Mouse (Mus musculus): ENCODE measurements around the gene Ptgdr2. TPM values are rescaled to one million over a fixed set of nuclear protein-coding genes. Genes with fewer than 3 reads are reported as not detected.

The Ptgdr2 gene
- polyA plus RNA-seq, 1 experiment from 2014 or later, result not detected

- no peak overlapping the region for H3K4me3 ChIP-seq (ENCODE audit: low read depth, low read length)
- H3K9me3 ChIP-seq (ENCODE audit: low read depth, low read length), result no peaks in the 10 kb centered on the region
- no peak overlapping the region for H3K4me2 ChIP-seq
- H3K9ac ChIP-seq, result no peak overlapping the region
- peak; percentile 80 for TF ChIP-seq CTCF (IDR thresholded peaks at IDR 0.05; ENCODE audit: low read depth)
- DNase-seq, result peak; percentile 91
- ATAC-seq (ENCODE audit: insufficient read depth), result peak; percentile 66
- no peaks in the 10 kb centered on the region for H3K4me1 ChIP-seq (ENCODE audit: insufficient read depth)
- H3K27me3 ChIP-seq (ENCODE audit: insufficient read depth, low read length), result no peaks in the 10 kb centered on the region
- no peaks in the 10 kb centered on the region for H3K36me3 ChIP-seq (ENCODE audit: insufficient read depth)
- no peak overlapping the region for H3K27ac ChIP-seq (ENCODE audit: low read depth)
- 19% methylated on average over 11 of the region's 11 CpGs for WGBS
Measured at GRCm38 (mm10) chr19:10959085-10959977, 22.4 kb downstream of the Ptgdr2 start.

- H3K4me1 ChIP-seq (ENCODE audit: insufficient read depth), result no peaks in the 10 kb centered on the region
- TF ChIP-seq CTCF (IDR thresholded peaks at IDR 0.05; ENCODE audit: low read depth), result no peak
- DNase-seq (no peak), ATAC-seq (ENCODE audit: insufficient read depth) (0 out of 2 replicates have a peak, but pooled peaks have one; percentile 28)
- no peak overlapping the region for H3K27ac ChIP-seq (ENCODE audit: low read depth)
- no peaks in the 10 kb centered on the region for H3K9me3 ChIP-seq (ENCODE audit: low read depth, low read length)
- no peaks in the 10 kb centered on the region for H3K36me3 ChIP-seq (ENCODE audit: insufficient read depth)
- H3K9ac ChIP-seq, result no peak overlapping the region
- H3K27me3 ChIP-seq (ENCODE audit: insufficient read depth, low read length), result no peaks in the 10 kb centered on the region
- no peak overlapping the region for H3K4me3 ChIP-seq (ENCODE audit: low read depth, low read length)
- 35% methylated on average over 12 of the region's 12 CpGs for whole genome bisulfite sequencing
- H3K4me2 ChIP-seq, result no peak overlapping the region
Measured at GRCm38 (mm10) chr19:10959978-10960346, 23.0 kb downstream of the Ptgdr2 start.

GRCm38 (mm10) chr19:10965721-10966120 lies 28.8 kb downstream of the Ptgdr2 start:
- Histone ChIP-seq H3K9me3 (ENCODE audit: low read depth, low read length) (no peaks in the 10 kb centered on the region), H3K9ac (no peak overlapping the region), H3K4me1 (ENCODE audit: insufficient read depth) (no peaks in the 10 kb centered on the region), H3K4me3 (ENCODE audit: low read depth, low read length) (no peak overlapping the region), H3K27me3 (ENCODE audit: insufficient read depth, low read length) (no peaks in the 10 kb centered on the region), H3K4me2 (no peak overlapping the region), H3K27ac (ENCODE audit: low read depth) (no peak overlapping the region), H3K36me3 (ENCODE audit: insufficient read depth) (no peaks in the 10 kb centered on the region)
- whole genome bisulfite sequencing, result 83% methylated on average over 7 of the region's 7 CpGs
- ATAC-seq (ENCODE audit: insufficient read depth) (no peak), DNase-seq (no peak)
- no peak for TF ChIP-seq CTCF (IDR thresholded peaks at IDR 0.05; ENCODE audit: low read depth)

- DNase-seq, result no peak
- H3K36me3 ChIP-seq (ENCODE audit: insufficient read depth), result no peaks in the 10 kb centered on the region
- H3K27ac ChIP-seq (ENCODE audit: low read depth), result no peak overlapping the region
- H3K9ac ChIP-seq, result no peak overlapping the region
- no peak for ATAC-seq (ENCODE audit: insufficient read depth)
- WGBS, result 86% methylated on average over 7 of the region's 7 CpGs
- TF ChIP-seq CTCF (IDR thresholded peaks at IDR 0.05; ENCODE audit: low read depth), result no peak
- H3K9me3 ChIP-seq (ENCODE audit: low read depth, low read length), result no peaks in the 10 kb centered on the region; the same call in 1 of the 2 replicates
- H3K4me3 ChIP-seq (ENCODE audit: low read depth, low read length), result no peak overlapping the region
- H3K27me3 ChIP-seq (ENCODE audit: insufficient read depth, low read length), result no peaks in the 10 kb centered on the region
- no peak overlapping the region for H3K4me2 ChIP-seq
- H3K4me1 ChIP-seq (ENCODE audit: insufficient read depth), result no peaks in the 10 kb centered on the region
Measured at GRCm38 (mm10) chr19:10968578-10968977, 31.6 kb downstream of the Ptgdr2 start.

GRCm38 (mm10) chr19:10970457-10970856 lies 33.5 kb downstream of the Ptgdr2 start:
- H3K4me2 ChIP-seq, result no peak overlapping the region
- ATAC-seq (ENCODE audit: insufficient read depth), result no peak

GRCm38 (mm10) chr19:10972660-10973059 lies 35.7 kb downstream of the Ptgdr2 start:
- ATAC-seq (ENCODE audit: insufficient read depth), result no peak

More at GRCm38 (mm10) chr19:10970457-10970856, 33.5 kb downstream of the Ptgdr2 start:
- 43% methylated on average over 3 of the region's 3 CpGs for WGBS
- Histone ChIP-seq H3K27me3 (ENCODE audit: insufficient read depth, low read length) (no peaks in the 10 kb centered on the region), H3K27ac (ENCODE audit: low read depth) (no peak overlapping the region), H3K9ac (no peak overlapping the region), H3K9me3 (ENCODE audit: low read depth, low read length) (no peaks in the 10 kb centered on the region; the same call in 1 of the 2 replicates), H3K36me3 (ENCODE audit: insufficient read depth) (no peaks in the 10 kb centered on the region), H3K4me1 (ENCODE audit: insufficient read depth) (0 out of 2 replicates have a peak, but pooled peaks cover 9% of the 10 kb centered on the region), H3K4me3 (ENCODE audit: low read depth, low read length) (no peak overlapping the region)
- no peak for TF ChIP-seq CTCF (IDR thresholded peaks at IDR 0.05; ENCODE audit: low read depth)
- no peak for DNase-seq

GRCm38 (mm10) chr19:10973187-10973586 lies 36.2 kb downstream of the Ptgdr2 start:
- TF ChIP-seq CTCF (IDR thresholded peaks at IDR 0.05; ENCODE audit: low read depth), result no peak
- H3K4me1 ChIP-seq (ENCODE audit: insufficient read depth), result 0 out of 2 replicates have a peak, but pooled peaks cover 9% of the 10 kb centered on the region
- H3K27me3 ChIP-seq (ENCODE audit: insufficient read depth, low read length), result no peaks in the 10 kb centered on the region
- no peaks in the 10 kb centered on the region for H3K36me3 ChIP-seq (ENCODE audit: insufficient read depth)
- H3K4me3 ChIP-seq (ENCODE audit: low read depth, low read length), result no peak overlapping the region
- no peaks in the 10 kb centered on the region; the same call in 1 of the 2 replicates for H3K9me3 ChIP-seq (ENCODE audit: low read depth, low read length)
- H3K4me2 ChIP-seq, result no peak overlapping the region
- no peak overlapping the region for H3K27ac ChIP-seq (ENCODE audit: low read depth)
- ATAC-seq (ENCODE audit: insufficient read depth) (no peak), DNase-seq (no peak)
- 44% methylated on average over 2 of the region's 2 CpGs for WGBS
- H3K9ac ChIP-seq, result no peak overlapping the region

More at GRCm38 (mm10) chr19:10972660-10973059, 35.7 kb downstream of the Ptgdr2 start:
- Histone ChIP-seq H3K9me3 (ENCODE audit: low read depth, low read length) (no peaks in the 10 kb centered on the region; the same call in 1 of the 2 replicates), H3K27ac (ENCODE audit: low read depth) (no peak overlapping the region), H3K9ac (no peak overlapping the region), H3K36me3 (ENCODE audit: insufficient read depth) (no peaks in the 10 kb centered on the region), H3K27me3 (ENCODE audit: insufficient read depth, low read length) (no peaks in the 10 kb centered on the region), H3K4me3 (ENCODE audit: low read depth, low read length) (no peak overlapping the region), H3K4me1 (ENCODE audit: insufficient read depth) (0 out of 2 replicates have a peak, but pooled peaks cover 9% of the 10 kb centered on the region), H3K4me2 (no peak overlapping the region)
- no peak for TF ChIP-seq CTCF (IDR thresholded peaks at IDR 0.05; ENCODE audit: low read depth)
- WGBS, result 62% methylated on average over 3 of the region's 3 CpGs
- DNase-seq, result no peak

Data from lung, embryonic 14.5 days (tissue).